In the genomic region with DNA sequence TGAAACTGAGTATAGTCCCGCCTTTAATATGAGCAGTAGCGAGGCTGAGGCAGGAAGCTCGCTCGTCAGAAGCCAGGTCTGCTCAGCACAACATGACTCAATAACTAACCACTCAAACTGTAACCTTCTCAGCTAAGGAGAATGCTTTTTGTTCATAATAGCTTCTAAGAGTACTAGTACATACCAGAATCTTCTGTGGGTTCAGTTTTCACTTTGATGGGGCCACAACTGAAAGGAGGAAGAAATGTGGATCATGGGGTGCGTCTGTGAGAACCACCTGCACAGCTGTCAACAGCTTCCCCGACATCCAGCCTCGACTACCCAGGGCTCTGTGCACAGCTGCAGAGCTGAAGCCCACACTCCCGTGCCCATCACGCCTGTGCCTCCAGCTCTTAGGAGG, we compare ENCODE assay signal across 22 mouse cellular contexts. TPM values are rescaled to one million over a fixed set of nuclear protein-coding genes. Genes with fewer than 3 reads are reported as not detected.
DNase-seq lines count a peak whose midpoint lies in the region; ATAC-seq lines count a peak whose summit lies in the region.
"Had no signal": no experiment of that assay in that cellular context is flagged by ENCODE, and none has a peak within 500 bp of the region (broad histone marks: within the 10 kb centered on the region; RNA-seq: fewer than 3 reads in every experiment).

No protein-coding gene starts in this region.

- no peak overlapping the region for H3K9ac ChIP-seq in heart, embryonic 16.5 days (ENCODE audit: low read length)
- H3K9ac ChIP-seq in heart, embryonic 12.5 days, result no peak overlapping the region
- H3K9ac ChIP-seq: embryonic facial prominence, embryonic 15.5 days; forebrain, embryonic 13.5 days; heart, embryonic 13.5 days; lung, embryonic 14.5 days; midbrain, embryonic 12.5 days; neural tube, embryonic 15.5 days had no signal

- no peaks in the 10 kb centered on the region for H3K4me1 ChIP-seq in heart, embryonic 16.5 days (ENCODE audit: control insufficient read depth, insufficient read depth, low read length)
- no peaks in the 10 kb centered on the region for H3K4me1 ChIP-seq in heart, embryonic 12.5 days (replicated peaks)
- H3K4me1 ChIP-seq: embryonic facial prominence, embryonic 15.5 days; forebrain, embryonic 13.5 days; heart, embryonic 13.5 days; limb, embryonic 10.5 days; midbrain, embryonic 12.5 days; neural tube, embryonic 15.5 days had no signal

- no peak overlapping the region for H3K4me2 ChIP-seq in heart, embryonic 16.5 days (ENCODE audit: low read depth, low read length)
- H3K4me2 ChIP-seq in heart, embryonic 12.5 days, result no peak overlapping the region
- H3K4me2 ChIP-seq: embryonic facial prominence, embryonic 15.5 days; forebrain, embryonic 13.5 days; heart, embryonic 13.5 days; liver, embryonic 11.5 days; lung, embryonic 14.5 days; midbrain, embryonic 12.5 days; neural tube, embryonic 15.5 days had no signal

- peak; percentile 78 to 89 for DNase-seq in thymus, postnatal 36 days
- DNase-seq in left cerebral cortex, adult 18-20 months (ENCODE audit: low spot score in 2 of 2), result no peak
- no peak for DNase-seq in right cerebral cortex, adult 18-20 months
- DNase-seq: B cell, adult 2 months; cerebellum, postnatal 14 days; embryo, embryonic 11 days; layer of hippocampus, postnatal 36 days; lung, embryonic 14.5 days; retina, postnatal 1 day had no signal

- H3K9me3 ChIP-seq in heart, embryonic 16.5 days (replicated peaks; ENCODE audit: control insufficient read depth, low read length), result no peaks in the 10 kb centered on the region
- no peaks in the 10 kb centered on the region for H3K9me3 ChIP-seq in heart, embryonic 12.5 days (replicated peaks)
- H3K9me3 ChIP-seq: embryonic facial prominence, embryonic 15.5 days; forebrain, embryonic 13.5 days; G1E; heart, embryonic 13.5 days; limb, embryonic 10.5 days; midbrain, embryonic 12.5 days; neural tube, embryonic 15.5 days had no signal

- no peaks in the 10 kb centered on the region for H3K27me3 ChIP-seq in heart, embryonic 16.5 days (ENCODE audit: control insufficient read depth, insufficient read depth, low read length)
- H3K27me3 ChIP-seq in heart, embryonic 12.5 days (replicated peaks), result no peaks in the 10 kb centered on the region
- H3K27me3 ChIP-seq: embryonic facial prominence, embryonic 15.5 days; forebrain, embryonic 13.5 days; heart, embryonic 13.5 days; midbrain, embryonic 12.5 days; neural tube, embryonic 15.5 days had no signal

- H3K36me3 ChIP-seq in heart, embryonic 16.5 days (ENCODE audit: control insufficient read depth, insufficient read depth), result peaks cover 81% of the 10 kb centered on the region
- H3K36me3 ChIP-seq in heart, embryonic 12.5 days, result peaks cover 97% of the 10 kb centered on the region

- peak; percentile 42; the same call in 1 of the 2 replicates for ATAC-seq in heart, embryonic 16.5 days (replicated peaks; ENCODE audit: extremely low read depth, insufficient read depth, low FRiP score)
- ATAC-seq in heart, embryonic 12.5 days (ENCODE audit: insufficient number of reproducible peaks, low FRiP score), result no peak
- ATAC-seq in CD4-positive, CD25-positive, alpha-beta regulatory T cell, adult 4 months, result peak; percentile 94
- peak; percentile 40; the same call in 1 of the 2 replicates for ATAC-seq in neutrophil, adult 5-6 weeks (ENCODE audit: extremely low read depth, insufficient number of reproducible peaks, low FRiP score, poor library complexity, severe bottlenecking)
- ATAC-seq: forebrain, embryonic 13.5 days had no signal

- peak overlapping the region; percentile 66; the same call in 1 of the 2 replicates for H3K27ac ChIP-seq in heart, embryonic 16.5 days (ENCODE audit: low read length)
- H3K27ac ChIP-seq in heart, embryonic 12.5 days (ENCODE audit: poor library complexity, severe bottlenecking), result no peak overlapping the region
- H3K27ac ChIP-seq: embryonic facial prominence, embryonic 15.5 days; forebrain, embryonic 13.5 days; heart, embryonic 13.5 days; limb, embryonic 10.5 days; macrophage; midbrain, embryonic 12.5 days; neural tube, embryonic 15.5 days had no signal

- WGBS in heart, embryonic 16.5 days, result 78% methylated on average over 9 of the region's 9 CpGs
- 92% methylated on average over 9 of the region's 9 CpGs for whole genome bisulfite sequencing in heart, embryonic 12.5 days

- H3K4me3 ChIP-seq in heart, embryonic 16.5 days (ENCODE audit: low read length), result no peak overlapping the region
- no peak overlapping the region for H3K4me3 ChIP-seq in heart, embryonic 12.5 days
- H3K4me3 ChIP-seq: embryonic facial prominence, embryonic 15.5 days; forebrain, embryonic 13.5 days; heart, embryonic 13.5 days; limb, embryonic 10.5 days; midbrain, embryonic 12.5 days; neural tube, embryonic 15.5 days had no signal

RNA-seq across cellular contexts. Expression of a gene that starts 32.0 kb away (rescaled TPM):
- polyA plus RNA-seq in heart, embryonic 16.5 days (2015; fragmentation: Nextera tagmentation; extraction: Ambion mirVana), result 116 and 132 TPM in 2 replicates
- polyA plus RNA-seq in heart, embryonic 12.5 days (2016; fragmentation: Nextera tagmentation; extraction: Ambion mirVana), result 157 and 165 TPM in 2 replicates
- 100 to 1,000 TPM in 1 of 2 experiments, 10 to 100 TPM in 1; 96.3 to 125 TPM for polyA plus RNA-seq in CD4-positive, CD25-positive, alpha-beta regulatory T cell, adult 4 months (2017; shearing (Covaris generic))
- total RNA-seq in neutrophil, adult 5-6 weeks (2017), result 36.2 and 37.6 TPM in 2 replicates
- total RNA-seq in left cerebral cortex, adult 18-20 months (2021), result 100 to 1,000 TPM; 204 to 207 TPM

RNA-seq across cellular contexts. Expression of a gene that starts 53.2 kb away (rescaled TPM):
- 3.0 and 3.5 TPM in 2 replicates for polyA plus RNA-seq in heart, embryonic 16.5 days (2015; fragmentation: Nextera tagmentation; extraction: Ambion mirVana)
- polyA plus RNA-seq in heart, embryonic 12.5 days (2016; fragmentation: Nextera tagmentation; extraction: Ambion mirVana), result 2.0 and 2.2 TPM in 2 replicates
- polyA plus RNA-seq in CD4-positive, CD25-positive, alpha-beta regulatory T cell, adult 4 months (2017; shearing (Covaris generic)), result 10 to 100 TPM in 1 of 2 experiments, 1 to 10 TPM in 1; 8.8 to 15.8 TPM
- total RNA-seq in neutrophil, adult 5-6 weeks (2017), result 432 and 448 TPM in 2 replicates
- total RNA-seq in left cerebral cortex, adult 18-20 months (2021), result 1 to 10 TPM; 5.3 to 7.7 TPM

Comparison
In these comparisons a context has a peak if more than half of its experiments do, and no peak if none do; other contexts are left out.
1. DNase-seq: peak in thymus, postnatal 36 days (2 of 2); none in left cerebral cortex, adult 18-20 months (0 of 2) and right cerebral cortex, adult 18-20 months (single experiment).